Mouse (Mus musculus) forebrain, postnatal 0 days (tissue): ENCODE measurements at regions not wholly inside any gene's neighbourhood (a gene's known extent, or its start where the extent isn't known, plus 50 kb on each side); places are given as distances from the start of the nearest gene placed in this dataset.

ENCODE experiments used
- ATAC-seq: fragments of 200-750 bp; cut with Nextera tagmentation; 2 replicates; pipeline ENCODE4 v1.8.0; 2017; ENCODE audit warnings: mild to moderate bottlenecking, moderate library complexity
- DNase-seq: peaks from one replicate; pipeline ENCODE4 v3.0.0-alpha.2; 2015
- H3K27ac ChIP-seq: fragments of 300-500 bp; sonication (generic); 2 replicates; pipeline ENCODE4 v1.5.1; 2014; ENCODE audit warnings: low read depth, mild to moderate bottlenecking, antibody characterized with exemption, low read length, moderate library complexity, mixed read lengths
- H3K27me3 ChIP-seq: fragments of 300-500 bp; sonication (generic); 2 replicates; pipeline ENCODE4 v1.6.1; 2014; ENCODE audit warnings: mild to moderate bottlenecking, low read length, mixed read lengths; ENCODE audit not compliant: insufficient read depth
- H3K36me3 ChIP-seq: fragments of 300-500 bp; sonication (generic); 2 replicates; pipeline ENCODE4 v1.6.1; 2014; ENCODE audit warnings: mild to moderate bottlenecking, moderate library complexity; ENCODE audit not compliant: insufficient read depth
- H3K4me1 ChIP-seq: fragments of 300-500 bp; sonication (generic); 2 replicates; pipeline ENCODE4 v1.6.1; 2014; ENCODE audit warnings: antibody characterized with exemption; ENCODE audit not compliant: insufficient read depth
- H3K4me2 ChIP-seq: fragments of 300-500 bp; sonication (generic); 2 replicates; pipeline ENCODE4 v1.6.1; 2014; ENCODE audit warnings: low read depth, mild to moderate bottlenecking, moderate library complexity
- H3K4me3 ChIP-seq: fragments of 300-500 bp; sonication (generic); 2 replicates; pipeline ENCODE4 v1.5.1; 2014; ENCODE audit warnings: low read depth, low read length, mixed read lengths
- H3K9ac ChIP-seq: fragments of 300-500 bp; sonication (generic); 2 replicates; pipeline ENCODE4 v1.6.1; 2014; ENCODE audit warnings: mild to moderate bottlenecking
- H3K9me3 ChIP-seq: fragments of 300-500 bp; sonication (generic); 2 replicates; pipeline ENCODE4 v1.6.1; 2016; ENCODE audit warnings: low read length
- CTCF ChIP-seq: sonication (generic); IDR thresholded peaks from 2 replicates; pipeline ENCODE4 v1.5.1; 2016; ENCODE audit warnings: antibody characterized with exemption, control low read depth, low read depth
- WGBS: fragments of 180-500 bp; shearing (Covaris S2); extraction: QIAGEN DNeasy Blood & Tissue Kit; methylation state at CpG from one replicate; pipeline ENCODE4 v1.1.7; 2014; 5-methylcytosine and 5-hydroxymethylcytosine counted together

DNA sequence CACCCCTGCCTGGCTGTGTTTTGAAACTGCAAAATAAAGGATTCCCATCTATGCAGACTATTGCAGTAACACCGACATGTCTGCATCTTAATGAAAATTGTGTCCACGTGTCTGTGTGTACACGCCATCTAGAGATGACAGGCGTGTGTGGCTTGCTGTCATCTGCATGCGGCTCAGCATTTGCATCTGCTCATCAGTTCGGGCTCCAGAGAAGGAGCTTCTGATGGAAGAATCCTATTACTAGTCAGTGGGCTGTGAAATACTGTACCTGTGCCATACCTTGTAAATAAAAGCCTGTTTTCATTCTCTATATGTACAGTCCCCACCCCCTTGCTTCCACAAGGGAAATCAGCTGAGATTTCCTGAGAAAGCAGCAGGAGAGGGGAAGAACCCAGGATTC is 92.7 kb upstream of the Kirrel3 start:
- Histone ChIP-seq H3K27me3 (no peaks in the 10 kb centered on the region), H3K9ac (no peak overlapping the region), H3K27ac (no peak overlapping the region), H3K4me3 (no peak overlapping the region), H3K9me3 (no peaks in the 10 kb centered on the region), H3K4me2 (no peak overlapping the region), H3K4me1 (no peaks in the 10 kb centered on the region), H3K36me3 (no peaks in the 10 kb centered on the region)
- DNase-seq (no peak), ATAC-seq (0 out of 2 replicates have a peak, but pooled peaks have one; percentile 25)
- TF ChIP-seq CTCF = 0 out of 2 replicates have a peak, but pooled peaks have one; percentile 21
- 39% methylated on average over 6 of the region's 6 CpGs for WGBS

DNA sequence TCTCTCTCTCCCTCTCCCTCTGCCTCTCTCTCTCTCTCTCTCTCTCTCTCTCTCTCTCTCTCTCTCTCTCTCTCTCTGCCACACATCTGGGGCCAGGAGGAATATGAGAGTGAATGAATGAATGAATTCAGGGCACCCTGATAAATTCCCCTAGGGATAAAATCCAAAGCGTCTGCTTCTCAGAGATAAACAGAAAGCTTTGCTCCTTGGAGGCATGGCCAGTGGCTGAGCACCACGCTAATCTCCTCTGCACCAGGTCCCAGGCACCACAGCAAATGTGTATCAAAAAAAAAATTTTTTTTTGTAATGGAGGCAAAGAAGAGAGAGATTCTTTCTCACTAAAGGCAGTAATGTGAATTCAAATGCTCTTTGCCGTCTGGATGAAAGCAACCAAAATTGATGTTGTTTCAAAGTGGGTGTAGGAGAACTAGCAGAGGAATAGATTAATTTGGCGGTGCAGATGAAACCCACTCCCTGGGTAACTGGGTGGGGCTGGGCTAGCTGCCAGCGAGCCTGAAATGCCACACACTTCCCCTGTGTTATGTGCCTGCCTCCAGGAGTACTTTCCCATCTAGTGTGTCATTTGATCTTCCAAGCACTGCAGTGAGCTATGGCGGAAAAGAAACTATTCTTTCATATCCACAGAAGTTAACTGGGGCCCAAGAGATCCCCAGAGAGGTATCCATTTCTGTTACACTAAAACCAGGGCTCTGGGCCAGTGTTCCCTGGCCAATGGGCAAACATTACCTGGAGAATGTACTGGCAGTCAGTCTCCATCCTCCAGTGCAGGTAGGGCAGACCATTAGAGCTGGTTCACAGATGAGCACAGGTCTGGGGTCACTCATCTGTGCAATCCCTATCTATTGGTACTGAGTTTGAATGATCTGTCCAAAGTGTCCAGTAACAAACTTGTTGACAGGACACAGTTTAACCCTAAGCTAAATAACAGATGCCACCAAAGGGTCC is 89.6 kb upstream of the Kirrel3 start:
- ATAC-seq = peak; percentile 25; the same call in 1 of the 2 replicates

DNA sequence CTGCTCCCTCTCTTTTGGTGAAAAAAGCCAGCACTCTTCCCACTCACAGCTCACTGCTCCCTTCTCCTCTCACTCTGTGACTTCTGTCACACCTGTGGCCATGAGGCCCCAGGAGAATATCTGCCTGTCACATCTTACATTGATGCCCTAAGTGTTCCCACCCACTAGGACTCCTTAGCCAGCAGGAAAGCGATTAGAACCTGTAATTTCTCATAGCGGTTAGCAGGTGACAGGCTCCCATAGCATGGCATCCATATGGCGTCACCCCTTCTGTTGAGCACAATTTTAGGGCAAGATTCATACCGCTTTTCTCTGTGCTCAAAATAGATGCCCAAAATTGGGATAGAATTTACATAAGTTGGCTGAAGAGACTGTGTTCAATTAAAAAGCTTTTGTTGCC is 74.0 kb upstream of the Kirrel3 start:
- no peak overlapping the region for H3K4me2 ChIP-seq
- DNase-seq (peak; percentile 77), ATAC-seq (peak; percentile 78)

More for the DNA sequence above, 89.6 kb upstream of the Kirrel3 start:
- no peak overlapping the region for H3K9ac ChIP-seq
- H3K4me2 ChIP-seq = no peak overlapping the region
- H3K9me3 ChIP-seq = no peaks in the 10 kb centered on the region
- no peaks in the 10 kb centered on the region for H3K36me3 ChIP-seq
- H3K27ac ChIP-seq = no peak overlapping the region
- 24% methylated on average over 6 of the region's 6 CpGs for WGBS
- H3K4me1 ChIP-seq = no peaks in the 10 kb centered on the region
- H3K27me3 ChIP-seq = no peaks in the 10 kb centered on the region
- DNase-seq = no peak
- TF ChIP-seq CTCF = no peak
- no peak overlapping the region for H3K4me3 ChIP-seq

DNA sequence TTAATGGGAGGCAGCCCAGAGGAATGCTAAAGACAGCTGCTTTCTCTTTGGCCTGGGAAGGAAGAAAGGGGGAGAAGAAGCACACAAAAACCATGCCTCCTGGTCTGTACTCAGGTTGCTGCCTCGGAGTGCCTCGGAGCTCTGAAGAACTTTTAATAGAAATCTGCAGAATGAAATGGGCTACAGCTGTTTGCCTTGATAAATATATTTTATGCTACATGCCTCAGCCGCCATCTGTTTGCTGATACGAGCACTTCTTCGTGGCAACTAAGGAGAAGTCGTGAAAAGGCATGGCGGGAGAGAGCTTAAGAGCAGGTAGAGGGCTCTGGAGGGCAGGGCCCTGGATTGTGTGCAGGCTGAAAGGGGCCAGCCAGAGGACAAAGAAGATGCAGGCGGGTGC is 69.5 kb upstream of the Kirrel3 start:
- DNase-seq (no peak), ATAC-seq (no peak)
- H3K9ac ChIP-seq = no peak overlapping the region
- no peak overlapping the region for H3K27ac ChIP-seq
- no peak overlapping the region for H3K4me2 ChIP-seq
- TF ChIP-seq CTCF = no peak
- H3K36me3 ChIP-seq = no peaks in the 10 kb centered on the region
- 69% methylated on average over 8 of the region's 8 CpGs for WGBS
- H3K4me1 ChIP-seq = peaks cover 5% of the 10 kb centered on the region
- H3K4me3 ChIP-seq = no peak overlapping the region
- no peaks in the 10 kb centered on the region for H3K27me3 ChIP-seq
- H3K9me3 ChIP-seq = no peaks in the 10 kb centered on the region

More for the DNA sequence above, 74.0 kb upstream of the Kirrel3 start:
- no peaks in the 10 kb centered on the region for H3K27me3 ChIP-seq
- no peak overlapping the region for H3K9ac ChIP-seq
- H3K4me1 ChIP-seq = peaks cover 5% of the 10 kb centered on the region
- no peak overlapping the region for H3K4me3 ChIP-seq
- 51% methylated on average over 4 of the region's 4 CpGs for WGBS
- H3K9me3 ChIP-seq = no peaks in the 10 kb centered on the region
- H3K27ac ChIP-seq = 0 out of 2 replicates have a peak overlapping the region, but pooled peaks have one; percentile 30
- H3K36me3 ChIP-seq = no peaks in the 10 kb centered on the region
- no peak for TF ChIP-seq CTCF

DNA sequence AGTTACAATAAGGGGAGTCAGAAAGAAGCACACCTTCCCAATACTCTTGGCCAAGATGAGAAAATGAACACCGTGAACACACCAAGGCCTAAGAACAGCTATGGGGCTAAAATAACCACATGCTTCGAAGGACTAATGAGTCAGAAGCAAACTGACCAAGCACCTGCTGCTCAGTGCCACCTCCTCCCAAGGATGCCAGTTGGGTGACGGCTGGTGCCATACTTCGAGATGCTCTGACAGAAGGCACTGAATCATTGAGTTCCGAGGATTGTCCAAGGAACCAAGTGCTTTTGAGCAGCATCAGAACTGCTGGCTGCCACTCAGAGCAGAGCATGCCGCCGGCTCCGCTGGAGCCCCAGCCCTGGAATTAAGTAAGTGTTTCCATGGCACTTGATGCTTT is 67.6 kb upstream of the Kirrel3 start:
- H3K36me3 ChIP-seq = no peaks in the 10 kb centered on the region
- no peak for DNase-seq
- H3K27ac ChIP-seq = no peak overlapping the region
- WGBS = 72% methylated on average over 8 of the region's 8 CpGs
- no peak overlapping the region for H3K4me3 ChIP-seq
- ATAC-seq = no peak
- no peak overlapping the region for H3K9ac ChIP-seq
- no peaks in the 10 kb centered on the region for H3K27me3 ChIP-seq
- H3K4me1 ChIP-seq = no peaks in the 10 kb centered on the region; the same call in 1 of the 2 replicates
- no peak overlapping the region for H3K4me2 ChIP-seq
- no peak for TF ChIP-seq CTCF
- H3K9me3 ChIP-seq = no peaks in the 10 kb centered on the region

DNA sequence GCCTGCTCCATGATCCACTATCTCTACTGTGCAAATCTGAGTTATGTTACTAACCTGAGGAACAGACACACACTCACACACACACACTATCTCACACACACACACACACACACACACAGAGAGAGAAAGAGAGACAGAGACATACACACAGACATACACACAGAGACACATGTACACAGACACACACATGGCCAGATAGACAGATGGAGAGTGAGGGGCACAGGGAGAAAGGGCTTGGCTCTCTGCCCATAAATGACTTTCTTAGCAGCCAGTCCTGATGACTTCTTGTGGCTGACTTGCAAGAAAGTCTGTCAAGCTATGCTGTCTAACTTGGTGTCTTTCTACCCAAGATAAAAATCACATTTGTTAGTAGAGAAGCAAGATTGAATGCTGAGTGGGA is 63.7 kb upstream of the Kirrel3 start:
- Histone ChIP-seq H3K9ac (no peak overlapping the region), H3K27me3 (no peaks in the 10 kb centered on the region), H3K4me3 (no peak overlapping the region), H3K9me3 (no peaks in the 10 kb centered on the region), H3K36me3 (no peaks in the 10 kb centered on the region), H3K4me1 (no peaks in the 10 kb centered on the region; the same call in 1 of the 2 replicates), H3K4me2 (no peak overlapping the region), H3K27ac (no peak overlapping the region)
- DNase-seq (no peak), ATAC-seq (no peak)
- TF ChIP-seq CTCF = no peak

DNA sequence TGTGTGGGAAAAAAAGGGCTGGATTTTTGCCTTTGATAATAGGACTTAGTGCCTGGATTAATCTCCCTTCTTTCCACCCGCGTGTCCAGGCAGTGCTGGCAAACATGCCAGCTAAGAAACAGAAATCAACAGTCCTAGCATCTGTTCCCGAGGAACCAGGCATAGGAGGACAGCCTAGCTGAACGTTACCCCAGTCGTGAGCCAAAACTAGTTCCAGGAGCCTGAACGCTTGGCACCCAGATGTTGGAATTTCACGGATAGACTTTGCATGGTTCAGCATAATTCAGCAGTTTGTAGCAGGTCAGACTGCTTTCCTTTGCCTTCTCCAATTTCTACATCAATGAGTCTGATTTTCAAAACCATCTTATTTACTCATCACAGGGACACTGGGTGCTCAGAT is 62.6 kb upstream of the Kirrel3 start:
- H3K36me3 ChIP-seq = no peaks in the 10 kb centered on the region
- no peaks in the 10 kb centered on the region for H3K9me3 ChIP-seq
- no peak for ATAC-seq
- DNase-seq = no peak
- no peak overlapping the region for H3K4me3 ChIP-seq
- no peak for TF ChIP-seq CTCF
- H3K4me1 ChIP-seq = no peaks in the 10 kb centered on the region; the same call in 1 of the 2 replicates
- WGBS = 26% methylated on average over 7 of the region's 7 CpGs
- H3K9ac ChIP-seq = no peak overlapping the region
- H3K27ac ChIP-seq = no peak overlapping the region
- no peak overlapping the region for H3K4me2 ChIP-seq
- H3K27me3 ChIP-seq = no peaks in the 10 kb centered on the region
